Mouse (Mus musculus) common myeloid progenitor, adult 5-6 weeks (primary cell): Measurements from ENCODE around the gene Acer1. TPM values are rescaled to one million over a fixed set of nuclear protein-coding genes. Genes with fewer than 3 reads are reported as not detected.

Source experiments
- ATAC-seq: replicated peaks from 2 replicates; pipeline ENCODE4 v1.8.0; 2016; ENCODE audit warnings: low read depth, mild to moderate bottlenecking, moderate TSS enrichment, inconsistent platforms; ENCODE audit not compliant: poor library complexity, severe bottlenecking
- total RNA-seq: library from RNA; stranded (forward); fragments of 200-1000, 187-1606 nt; gene quantifications from 2 replicates; pipeline ENCODE4 v1.2.3, GENCODE M21; 2017

The Acer1 gene
- total RNA-seq, result not detected in 2 replicates

DNA sequence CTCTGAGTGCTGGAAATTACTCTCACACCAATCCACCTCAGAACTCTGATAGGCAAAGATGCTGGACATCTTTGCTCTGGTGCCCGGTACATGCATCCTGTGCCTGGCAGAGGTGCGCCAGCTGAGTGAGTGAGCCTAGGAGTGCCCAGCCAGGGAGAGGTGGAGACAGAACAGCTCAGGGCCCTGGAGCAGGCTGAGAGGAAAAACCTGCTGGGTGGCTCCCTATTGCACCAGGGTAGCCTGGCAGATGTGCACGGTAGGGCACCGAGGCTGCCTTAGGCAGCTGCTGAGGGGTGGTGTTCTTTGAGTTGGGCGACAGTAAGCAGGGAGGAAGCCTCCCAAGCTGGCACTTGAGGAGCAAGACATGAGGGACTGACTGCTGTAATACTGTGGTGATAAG is at the start of gene Acer1:
Gene Acer1, minus strand, starts transcription at position 114 of the 400 bp plus-strand sequence.
- no peak for ATAC-seq

DNA sequence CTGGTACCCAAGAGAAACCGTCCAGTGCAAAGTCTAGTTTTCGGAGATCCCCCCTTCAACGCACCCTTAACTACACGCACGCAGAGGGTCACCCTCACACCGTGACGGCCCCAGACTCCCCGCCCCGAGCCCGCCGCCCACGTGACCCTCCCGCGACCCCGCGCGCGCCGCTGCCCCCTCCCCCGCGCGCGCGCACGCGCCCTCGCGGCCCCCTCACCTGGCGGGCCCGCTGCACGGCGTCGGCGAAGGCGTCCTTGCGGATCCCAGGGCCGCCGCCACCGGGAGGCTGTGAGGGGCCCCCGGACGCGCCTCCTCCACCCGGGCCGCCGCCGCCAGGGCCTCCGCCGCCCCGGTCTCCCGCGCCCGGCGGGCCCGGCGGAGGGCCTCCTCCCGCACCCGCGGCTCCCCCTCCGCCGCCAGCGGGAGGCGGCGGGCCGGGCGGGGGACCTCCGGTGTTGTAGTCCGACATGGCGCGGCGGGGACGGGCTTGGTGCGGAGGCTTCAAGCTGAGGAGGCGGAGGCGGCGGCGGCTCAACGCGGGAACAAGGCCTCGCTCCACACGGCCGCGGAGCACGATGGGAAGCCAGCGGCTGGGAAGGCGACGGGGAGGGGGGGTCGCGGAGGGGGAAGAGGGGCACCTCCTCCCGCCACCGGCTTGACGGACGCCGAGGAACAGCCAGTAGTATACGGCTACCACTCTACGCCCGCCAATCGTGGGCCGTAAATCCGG is 49.2 kb upstream of the Acer1 start, which contains the start of gene Khsrp:
Gene Khsrp, minus strand, starts transcription at position 592 of the 730 bp plus-strand sequence.
- no peak for ATAC-seq

DNA sequence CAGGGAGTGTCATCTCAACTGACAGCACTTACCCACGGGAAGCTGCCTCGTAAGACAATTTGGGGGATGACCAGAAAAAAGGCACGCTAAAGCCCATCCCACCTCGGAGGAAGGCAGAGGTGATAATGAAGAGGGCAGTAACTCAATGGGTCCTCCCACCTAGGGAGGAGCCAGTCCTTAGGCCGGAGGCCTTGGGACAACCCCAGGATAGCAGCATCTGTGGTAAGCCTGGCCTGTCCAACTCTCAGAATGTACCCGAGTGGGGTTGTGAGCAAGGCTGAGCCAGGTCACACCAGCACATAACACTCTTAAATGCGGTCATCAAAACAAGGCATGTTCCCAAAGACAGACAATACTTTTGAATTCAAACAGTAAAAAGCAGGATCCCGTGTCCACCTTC is 47.8 kb upstream of the Acer1 start:
- no peak for ATAC-seq

DNA sequence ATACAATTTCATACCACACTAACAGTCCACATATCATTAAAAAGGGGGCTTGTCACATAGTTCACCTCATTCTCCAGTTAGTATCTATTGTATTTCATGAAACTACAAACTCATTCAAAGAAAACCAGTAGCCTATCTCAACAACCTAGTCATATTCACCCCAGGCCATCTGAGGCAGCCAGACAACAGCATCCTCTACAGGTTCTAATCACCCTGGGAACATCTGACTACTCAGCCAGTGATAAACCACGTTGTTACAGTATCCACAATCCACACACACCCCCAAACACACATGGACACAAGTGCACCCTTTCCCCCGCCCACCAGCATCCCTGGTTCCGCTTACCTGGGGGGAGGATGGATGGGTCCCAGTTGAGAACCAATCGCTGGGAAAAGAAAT is 45.5 kb upstream of the Acer1 start:
- no peak for ATAC-seq

DNA sequence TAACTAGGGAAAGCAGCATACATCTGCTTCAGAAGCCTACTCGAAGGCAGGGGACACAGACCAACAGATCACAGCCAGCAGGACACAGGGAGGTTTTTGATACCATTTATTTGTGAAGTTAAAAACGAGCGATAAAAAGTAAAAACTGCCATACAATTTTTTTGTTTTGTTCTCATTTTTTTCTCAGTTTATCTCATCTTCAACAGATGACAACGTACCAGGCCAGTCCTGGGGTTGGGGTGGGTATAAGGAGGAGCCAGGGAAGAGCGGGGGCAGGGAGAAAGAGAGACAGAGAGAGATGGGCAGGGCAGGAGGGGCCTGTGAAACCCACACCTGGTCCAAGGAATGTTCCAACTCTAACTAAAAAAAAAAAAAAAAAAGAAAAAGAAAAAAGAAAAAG is 39.0 kb upstream of the Acer1 start:
- ATAC-seq, result no peak

DNA sequence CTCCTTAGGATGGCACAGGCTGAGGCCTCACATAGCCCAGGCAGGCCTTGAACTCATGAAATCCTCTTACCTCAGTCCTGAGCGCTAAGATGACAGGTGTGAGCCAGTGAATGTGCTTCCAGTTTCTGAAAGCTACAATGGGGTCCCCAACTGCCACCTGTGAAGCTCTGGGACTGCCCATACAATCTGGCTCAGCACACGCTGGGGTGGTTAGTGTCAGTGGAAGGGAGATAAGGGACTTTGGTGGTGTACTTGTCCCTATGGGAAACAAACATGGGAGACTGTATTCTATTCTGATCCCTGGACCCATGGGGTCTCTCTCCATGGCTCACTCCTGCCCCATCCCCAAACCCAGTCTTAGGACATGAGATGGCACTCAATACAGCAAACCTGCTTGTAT is 37.8 kb upstream of the Acer1 start:
- ATAC-seq, result peak; percentile 48; the same call in 1 of the 2 replicates

DNA sequence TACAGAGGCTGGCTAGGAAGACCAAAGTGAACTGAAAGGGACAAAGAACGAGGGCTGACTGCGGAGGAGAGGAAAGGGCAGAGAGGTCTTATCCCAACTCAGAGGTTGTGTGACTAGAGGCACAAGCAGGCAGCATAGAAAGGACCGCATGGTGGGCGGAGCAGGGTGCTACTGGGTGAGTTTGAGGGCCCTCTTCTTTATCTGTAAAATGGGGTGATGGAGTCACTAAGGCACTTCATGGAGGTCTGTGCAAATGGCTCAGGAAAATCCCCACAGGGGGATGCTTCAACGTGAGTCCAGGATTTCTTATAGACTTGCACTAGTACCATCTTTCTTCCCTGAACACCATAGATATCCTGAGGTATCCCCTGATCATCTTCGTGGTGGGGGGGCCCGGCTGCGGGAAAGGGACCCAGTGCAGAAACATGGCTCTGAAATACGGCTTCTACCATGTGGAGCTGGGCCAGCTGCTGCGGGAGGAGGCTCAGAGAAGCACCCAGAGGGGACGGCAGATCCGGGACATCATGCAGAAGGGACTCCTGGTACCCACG is 30.4 kb upstream of the Acer1 start:
- ATAC-seq, result no peak

DNA sequence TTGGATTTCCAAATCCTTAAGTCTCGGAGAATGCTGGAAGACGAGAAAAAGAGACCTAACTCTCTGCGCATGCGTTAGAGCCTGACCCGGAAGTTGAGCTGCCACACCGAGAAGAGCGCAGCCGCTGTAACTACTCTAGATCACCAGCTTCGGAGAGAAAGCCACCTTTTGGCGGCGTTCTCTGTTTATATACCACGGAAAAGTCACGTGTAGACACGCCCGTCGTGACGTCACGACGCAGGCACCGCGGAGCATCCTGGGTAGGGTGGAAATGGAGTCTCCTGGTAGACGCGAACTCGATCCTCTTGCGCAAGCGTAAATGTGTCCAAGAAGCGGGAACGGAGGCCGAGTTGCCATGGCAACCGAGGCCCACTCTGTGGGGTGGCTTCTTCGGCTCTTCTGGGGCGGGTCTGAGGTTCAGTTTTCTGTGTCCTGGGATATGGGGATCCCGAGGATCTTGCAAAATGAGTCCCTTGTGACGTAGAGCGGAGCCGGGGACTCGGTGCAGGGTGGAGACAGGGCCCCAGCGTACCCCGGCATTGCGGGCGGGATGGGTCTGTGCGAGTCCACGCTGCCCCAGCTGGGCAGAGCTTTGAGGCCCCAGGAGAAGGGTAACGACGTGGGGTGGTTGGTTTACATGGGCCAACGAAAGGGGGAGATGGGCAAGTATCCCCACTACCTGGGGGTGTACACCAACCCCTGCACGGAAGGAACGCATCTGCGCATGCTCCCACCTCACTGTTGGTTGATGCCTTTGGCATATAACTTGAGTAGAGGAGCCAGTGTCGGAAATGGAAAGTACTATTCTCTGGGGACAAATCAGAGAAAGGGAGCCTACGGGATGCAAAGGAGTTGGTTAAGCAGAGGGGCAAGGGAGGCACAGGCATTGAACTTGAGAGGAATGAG is 29.6 kb upstream of the Acer1 start, which contains the start of the genes Gtf2f1 and Gm17949:
Gene Gtf2f1, minus strand, starts transcription at position 53 of the 906 bp plus-strand sequence.
Gene Gm17949, plus strand, starts transcription at position 234 of the 906 bp plus-strand sequence.
- ATAC-seq, result peak; percentile 84

DNA sequence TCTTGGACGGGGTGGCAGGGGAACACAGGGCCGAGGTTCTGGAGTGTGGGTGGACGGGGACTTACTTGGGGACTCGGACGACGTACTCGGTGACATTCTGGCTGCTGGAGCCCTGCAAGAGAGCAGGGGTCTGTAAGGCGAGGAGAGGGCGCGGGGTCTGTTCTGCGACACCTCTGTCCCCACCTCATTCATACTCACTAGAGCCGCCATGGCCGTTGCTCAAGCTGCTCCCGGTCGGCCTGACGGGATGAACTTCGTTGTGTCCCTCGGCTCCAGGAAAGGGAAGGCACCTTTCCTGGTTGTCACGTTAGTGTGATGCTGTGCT is 28.9 kb upstream of the Acer1 start:
- peak; percentile 42 for ATAC-seq

DNA sequence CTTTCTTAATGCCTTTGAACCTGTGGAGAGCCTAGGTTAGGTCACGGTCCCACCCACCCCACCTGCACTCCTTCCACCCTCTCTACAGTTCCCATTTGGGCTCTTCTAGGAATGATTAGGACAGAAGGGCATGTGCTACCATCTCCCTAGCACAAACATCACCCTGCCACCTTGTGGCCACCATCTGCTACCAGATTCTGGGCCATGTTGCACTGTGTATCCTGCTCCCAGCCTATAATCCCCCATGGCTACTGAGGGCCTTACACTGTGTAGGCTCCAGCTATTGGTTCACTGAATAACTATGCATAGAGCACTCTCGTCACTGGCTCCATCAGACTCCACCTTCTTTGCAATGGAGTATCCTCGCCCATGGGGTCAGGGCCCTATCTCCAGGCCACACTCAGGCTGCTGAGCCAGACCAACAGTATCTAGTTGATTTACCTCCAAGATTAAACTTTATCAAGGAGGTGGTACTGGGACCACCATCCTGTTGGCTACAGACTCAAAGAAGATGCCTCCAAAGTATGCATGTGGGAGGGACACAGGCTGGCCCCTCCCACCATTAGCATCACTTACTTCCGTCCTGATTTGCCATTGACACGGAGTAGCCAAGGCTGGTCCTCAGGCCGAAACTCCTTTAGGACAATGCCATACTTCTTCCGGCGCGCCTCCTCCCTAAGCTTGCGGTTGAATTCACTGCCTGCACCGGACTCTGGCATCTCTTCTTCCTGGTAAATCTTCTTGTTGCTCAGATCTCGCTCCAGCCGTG is 25.4 kb upstream of the Acer1 start:
- no peak for ATAC-seq

DNA sequence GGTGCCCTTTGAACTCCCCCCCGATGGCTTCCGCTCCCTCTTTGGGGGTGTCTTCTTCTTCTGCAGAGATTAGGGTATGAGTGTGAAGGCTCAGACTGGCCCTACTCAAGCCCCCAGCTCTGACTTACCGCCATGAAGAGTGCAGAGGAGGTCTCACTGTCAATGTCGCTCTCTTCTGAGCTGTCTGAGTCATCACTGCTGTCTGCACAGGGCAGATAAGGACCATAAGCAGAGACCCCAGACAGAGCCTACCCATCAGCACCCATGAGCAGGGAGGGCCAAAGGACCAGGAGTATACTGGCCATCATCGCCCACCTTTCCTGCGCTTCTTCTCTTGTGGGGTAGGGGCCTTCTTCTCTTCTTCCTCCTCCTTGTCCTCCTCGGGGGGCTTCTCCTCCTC is 22.1 kb upstream of the Acer1 start:
- ATAC-seq, result no peak

DNA sequence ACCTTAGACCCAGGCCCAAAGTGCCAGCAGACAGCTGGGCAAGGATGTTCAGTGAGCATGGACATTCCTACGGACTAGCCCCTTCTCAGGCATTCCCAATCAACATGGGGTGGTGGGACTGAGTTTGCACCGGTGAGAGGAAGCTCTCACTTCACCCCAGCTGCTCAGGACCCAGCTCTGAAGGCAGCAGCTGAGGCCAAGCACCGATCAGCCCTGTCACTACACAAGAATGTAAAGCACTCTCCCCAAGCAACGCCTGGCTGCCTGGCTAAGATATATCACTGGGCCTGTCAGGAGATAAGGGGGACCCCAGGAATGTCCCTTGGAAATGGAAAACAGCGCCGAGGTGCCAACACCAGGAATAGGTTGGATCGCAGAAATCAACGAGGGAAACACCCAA is 19.3 kb upstream of the Acer1 start:
- no peak for ATAC-seq

DNA sequence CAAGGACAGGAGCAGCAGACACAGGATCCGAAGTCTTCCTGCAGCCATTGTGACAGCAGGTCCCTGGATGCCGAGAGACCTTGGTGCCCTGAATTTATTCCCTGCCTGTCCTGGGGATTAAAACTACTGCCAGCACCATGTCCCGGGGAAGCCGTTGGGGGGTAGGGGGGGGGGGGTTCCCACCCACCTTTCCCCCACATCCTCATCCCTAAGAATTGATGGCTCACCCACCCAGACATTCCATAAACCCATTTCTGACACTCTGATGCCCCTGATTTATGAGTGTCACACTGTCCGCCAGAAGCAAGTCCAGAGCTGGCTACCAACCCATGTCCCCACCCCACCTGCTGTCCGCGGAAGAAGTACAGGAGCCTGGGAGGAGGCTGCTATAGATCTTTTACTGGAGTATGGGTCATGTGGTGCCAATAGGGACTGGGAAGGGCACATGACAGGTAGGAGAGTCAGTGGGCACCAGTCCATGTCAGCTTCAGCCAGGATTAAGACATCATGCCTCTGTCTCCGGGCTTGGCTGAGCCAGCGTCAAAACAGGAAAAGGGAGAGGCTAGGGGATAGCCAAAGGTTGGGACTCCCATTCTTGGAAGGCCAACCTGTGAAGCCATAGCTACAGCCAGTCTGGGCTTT is 18.2 kb upstream of the Acer1 start, which contains the start of gene Pspn:
Gene Pspn, minus strand, starts transcription at position 51 of the 642 bp plus-strand sequence.
- no peak for ATAC-seq

DNA sequence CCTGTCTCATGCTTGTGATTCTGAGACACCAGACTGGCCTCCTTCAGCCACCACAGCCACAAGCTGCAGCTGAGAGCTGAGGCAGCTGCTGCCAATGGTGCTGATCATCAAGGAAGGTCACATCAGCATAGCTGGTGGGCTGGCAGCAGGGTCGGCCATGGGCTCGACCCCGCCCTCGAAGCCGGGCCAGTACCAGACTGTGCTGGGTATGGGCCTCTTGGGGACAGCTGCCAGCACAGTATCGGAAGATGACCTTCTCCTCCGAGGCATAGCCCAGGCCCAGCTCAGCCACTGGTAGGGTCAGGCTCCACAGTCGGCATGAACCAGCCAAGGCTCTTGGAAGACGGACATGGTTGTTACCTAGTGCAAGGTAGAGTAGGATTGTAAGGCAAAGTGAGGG is 17.5 kb upstream of the Acer1 start:
- no peak for ATAC-seq

DNA sequence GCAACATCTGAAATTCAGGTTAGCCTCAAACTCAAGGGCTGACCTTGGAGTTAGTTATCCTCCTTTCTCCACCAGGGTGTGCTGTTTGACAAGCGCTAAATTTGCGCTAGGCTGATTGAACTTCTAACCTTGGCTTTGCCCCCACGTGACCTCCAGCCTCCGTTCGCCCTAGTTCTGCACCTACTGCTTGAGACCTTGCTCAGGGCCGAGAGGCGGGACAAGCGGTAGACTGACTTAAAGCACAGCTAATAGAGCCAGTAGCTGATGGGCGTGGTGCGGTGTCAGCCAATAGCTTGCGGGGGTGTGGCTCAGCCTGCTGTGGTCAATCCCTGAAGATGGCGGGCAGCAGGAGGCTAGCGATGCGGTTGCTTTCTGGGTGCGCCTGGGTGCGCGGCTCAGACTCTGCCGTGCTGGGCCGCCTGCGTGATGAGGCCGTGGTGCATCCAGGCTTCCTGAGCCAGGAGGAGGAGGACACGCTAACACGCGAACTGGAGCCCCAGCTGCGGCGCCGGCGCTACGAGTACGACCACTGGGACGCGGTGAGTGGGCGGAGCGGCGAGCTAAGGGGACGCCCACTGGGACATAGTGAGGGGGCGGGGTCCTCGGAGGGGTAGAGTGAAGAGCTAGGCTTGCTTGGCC is 15.2 kb upstream of the Acer1 start, which contains the start of gene Alkbh7:
Gene Alkbh7, plus strand, starts transcription at position 311 of the 639 bp plus-strand sequence.
- ATAC-seq, result peak; percentile 98

DNA sequence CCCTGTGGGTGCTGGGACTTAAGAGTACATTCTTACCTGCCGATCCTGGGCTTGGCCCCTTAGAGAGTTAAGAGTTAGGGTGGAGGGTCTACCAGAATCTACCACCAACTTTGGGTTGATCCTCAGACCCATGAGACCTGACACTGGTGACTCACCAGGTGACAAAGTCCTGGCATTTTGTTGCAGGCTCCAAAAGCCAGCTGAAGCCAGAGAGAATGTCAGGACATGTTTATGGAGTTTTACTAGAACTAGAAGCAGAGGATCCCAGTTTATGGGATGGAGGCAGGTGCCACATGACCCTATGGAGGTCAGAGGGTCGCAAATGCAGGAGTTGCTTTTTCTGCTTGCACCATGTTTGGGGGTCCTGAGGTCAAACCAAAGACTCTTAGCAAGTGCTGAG is 14.6 kb upstream of the Acer1 start:
- ATAC-seq, result no peak

DNA sequence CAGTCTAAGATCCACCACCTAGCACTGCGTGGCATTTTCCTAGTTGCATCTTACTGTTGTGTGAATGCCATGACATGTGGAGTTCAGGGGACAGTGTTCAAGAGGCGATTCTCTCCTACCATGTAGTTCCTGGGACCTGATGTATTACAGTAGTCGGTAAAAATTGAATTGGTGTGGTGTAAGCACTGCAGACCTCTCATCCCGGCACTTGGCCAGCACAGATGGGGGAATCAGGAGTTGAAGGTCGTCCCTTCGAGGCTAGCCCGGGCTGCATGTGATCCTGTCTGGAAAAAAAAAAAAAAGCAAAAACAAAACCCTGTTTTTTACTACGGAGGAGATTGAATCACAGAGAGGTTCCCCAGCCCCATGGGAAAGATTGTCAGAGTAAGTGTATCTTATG is 13.1 kb upstream of the Acer1 start:
- ATAC-seq, result no peak

DNA sequence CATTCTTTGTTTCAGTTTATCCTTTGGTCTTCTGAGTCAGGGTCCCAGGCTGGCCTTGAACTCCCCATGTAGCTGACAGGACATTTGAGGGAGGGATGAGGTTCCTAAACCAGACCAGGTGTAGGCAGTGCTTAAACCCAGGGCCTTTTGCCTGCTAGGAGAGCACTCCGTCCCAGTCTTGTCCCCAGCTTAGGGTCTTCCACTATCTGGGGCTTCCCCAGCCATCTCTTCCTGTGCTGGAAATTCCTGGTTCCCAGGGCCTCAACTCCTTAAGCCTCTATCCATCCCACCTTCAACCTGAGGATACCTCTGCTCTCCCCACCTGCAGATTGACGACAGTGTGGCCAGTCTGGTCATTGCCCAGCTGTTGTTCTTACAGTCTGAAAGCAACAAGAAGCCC is 9.0 kb upstream of the Acer1 start:
- no peak for ATAC-seq

DNA sequence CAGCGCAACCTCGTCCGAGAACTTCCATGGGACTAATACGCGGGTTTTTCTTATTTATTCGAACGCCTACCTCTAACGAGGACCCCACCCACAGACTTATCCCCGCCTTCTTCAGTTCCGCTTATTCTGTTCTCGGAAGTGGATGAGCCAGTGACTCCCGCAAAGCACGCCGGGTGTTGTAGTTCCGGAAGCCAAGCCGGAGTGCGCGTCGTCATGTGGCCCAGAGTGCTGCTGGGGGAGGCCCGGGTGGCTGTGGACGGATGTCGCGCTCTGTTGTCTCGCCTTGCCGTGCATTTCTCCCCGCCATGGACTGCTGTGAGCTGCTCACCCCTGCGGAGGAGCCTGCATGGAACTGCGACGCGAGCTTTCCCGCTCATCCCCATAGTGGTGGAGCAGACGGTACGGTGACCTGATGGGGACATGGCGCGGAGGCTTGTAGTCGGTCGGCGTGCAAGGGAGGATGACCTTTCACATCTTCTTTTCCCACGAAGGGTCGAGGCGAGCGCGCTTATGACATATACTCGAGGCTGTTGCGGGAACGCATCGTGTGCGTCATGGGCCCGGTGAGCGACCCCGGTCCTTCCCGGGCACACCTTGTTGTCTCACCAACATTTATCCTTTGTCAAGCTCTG is 8.3 kb upstream of the Acer1 start, which contains the start of gene Clpp:
Gene Clpp, plus strand, starts transcription at position 191 of the 632 bp plus-strand sequence.
- peak; percentile 96 for ATAC-seq
